In genomic region chrX:43739780-43740463, GRCm38 (mm10) we compare ENCODE assay signal across 21 mouse cellular contexts.
DNase-seq lines count a peak whose midpoint lies in the region; ATAC-seq and TF ChIP-seq lines count a peak whose summit lies in the region.
"Had no signal": no experiment of that assay in that cellular context is flagged by ENCODE, and none has a peak within 500 bp of the region (broad histone marks: within the 10 kb centered on the region; RNA-seq: fewer than 3 reads in every experiment).

No protein-coding gene starts in this region.

- H3K36me3 ChIP-seq in liver, adult 2 months (ENCODE audit: control insufficient read depth, insufficient read depth, low read length), result no peaks in the 10 kb centered on the region
- H3K36me3 ChIP-seq in intestine, embryonic 15.5 days, result no peaks in the 10 kb centered on the region
- no peaks in the 10 kb centered on the region for H3K36me3 ChIP-seq in intestine, postnatal 0 days (ENCODE audit: control insufficient read depth, insufficient read depth)
- H3K36me3 ChIP-seq in stomach, postnatal 0 days (ENCODE audit: control insufficient read depth, insufficient read depth, low read length), result no peaks in the 10 kb centered on the region
- H3K36me3 ChIP-seq: embryonic facial prominence, embryonic 10.5 days; embryonic facial prominence, embryonic 12.5 days; forebrain, embryonic 15.5 days had no signal

- whole genome bisulfite sequencing in liver, adult 2 months, result 41% methylated on average over 4 of the region's 4 CpGs
- WGBS in intestine, embryonic 15.5 days, result 52% methylated on average over 4 of the region's 4 CpGs
- 30% methylated on average over 4 of the region's 4 CpGs for WGBS in intestine, postnatal 0 days
- 51% methylated on average over 4 of the region's 4 CpGs for WGBS in stomach, postnatal 0 days

- no peak overlapping the region for H3K4me3 ChIP-seq in liver, adult 2 months (ENCODE audit: insufficient read depth, low read depth, low read length)
- H3K4me3 ChIP-seq in intestine, embryonic 15.5 days (replicated peaks), result no peak overlapping the region
- H3K4me3 ChIP-seq in intestine, postnatal 0 days (ENCODE audit: low read depth, low read length), result no peak overlapping the region
- no peak overlapping the region for H3K4me3 ChIP-seq in stomach, postnatal 0 days (ENCODE audit: low read depth, low read length)
- H3K4me3 ChIP-seq: embryonic facial prominence, embryonic 10.5 days; embryonic facial prominence, embryonic 12.5 days; forebrain, embryonic 13.5 days; forebrain, embryonic 15.5 days had no signal

- no peaks in the 10 kb centered on the region; the same call in 1 of the 2 replicates for H3K4me1 ChIP-seq in liver, adult 2 months (ENCODE audit: control insufficient read depth, insufficient read depth, low read length)
- H3K4me1 ChIP-seq in intestine, embryonic 15.5 days (replicated peaks), result no peaks in the 10 kb centered on the region
- H3K4me1 ChIP-seq in intestine, postnatal 0 days (replicated peaks; ENCODE audit: control insufficient read depth, insufficient read depth, low read length), result no peaks in the 10 kb centered on the region
- no peaks in the 10 kb centered on the region for H3K4me1 ChIP-seq in stomach, postnatal 0 days (replicated peaks; ENCODE audit: control insufficient read depth, insufficient read depth)
- H3K4me1 ChIP-seq: embryonic facial prominence, embryonic 10.5 days; embryonic facial prominence, embryonic 12.5 days; forebrain, embryonic 13.5 days; forebrain, embryonic 15.5 days had no signal

- TF ChIP-seq POLR2A in liver, adult 2 months (IDR thresholded peaks at IDR 0.05; ENCODE audit: extremely low read depth, insufficient read depth, low read length), result no peak

- peak; percentile 96 for ATAC-seq in intestine, embryonic 15.5 days
- ATAC-seq in intestine, postnatal 0 days, result peak; percentile 96
- no peak for ATAC-seq in stomach, postnatal 0 days (ENCODE audit: low FRiP score, low TSS enrichment)
- ATAC-seq: forebrain, embryonic 13.5 days; forebrain, embryonic 15.5 days had no signal

- no peaks in the 10 kb centered on the region for H3K9me3 ChIP-seq in intestine, embryonic 15.5 days
- no peaks in the 10 kb centered on the region for H3K9me3 ChIP-seq in intestine, postnatal 0 days (ENCODE audit: control insufficient read depth)
- H3K9me3 ChIP-seq in stomach, postnatal 0 days (ENCODE audit: control insufficient read depth, low read length), result no peaks in the 10 kb centered on the region
- H3K9me3 ChIP-seq: embryonic facial prominence, embryonic 12.5 days; forebrain, embryonic 13.5 days; forebrain, embryonic 15.5 days had no signal

- H3K79me2 ChIP-seq in liver, adult 2 months (ENCODE audit: control insufficient read depth, insufficient read depth, low read length), result no peaks in the 10 kb centered on the region

- no peak overlapping the region for H3K27ac ChIP-seq in liver, adult 2 months (replicated peaks; ENCODE audit: insufficient read depth, low read depth, low read length)
- H3K27ac ChIP-seq in intestine, embryonic 15.5 days, result no peak overlapping the region
- peak overlapping the region; percentile 21; the same call in 1 of the 2 replicates for H3K27ac ChIP-seq in intestine, postnatal 0 days (ENCODE audit: low read depth, low read length)
- no peak overlapping the region for H3K27ac ChIP-seq in stomach, postnatal 0 days (replicated peaks)
- H3K27ac ChIP-seq: embryonic facial prominence, embryonic 10.5 days; embryonic facial prominence, embryonic 12.5 days; forebrain, embryonic 13.5 days; forebrain, embryonic 15.5 days had no signal

- H3K4me2 ChIP-seq in intestine, embryonic 15.5 days (replicated peaks), result no peak overlapping the region
- no peak overlapping the region for H3K4me2 ChIP-seq in intestine, postnatal 0 days (replicated peaks; ENCODE audit: low read depth)
- H3K4me2 ChIP-seq in stomach, postnatal 0 days (replicated peaks; ENCODE audit: low read depth), result no peak overlapping the region
- H3K4me2 ChIP-seq: embryonic facial prominence, embryonic 12.5 days; forebrain, embryonic 13.5 days; forebrain, embryonic 15.5 days had no signal

- H3K27me3 ChIP-seq in liver, adult 2 months (ENCODE audit: control insufficient read depth, insufficient read depth, low read length), result no peaks in the 10 kb centered on the region
- no peaks in the 10 kb centered on the region for H3K27me3 ChIP-seq in intestine, embryonic 15.5 days (replicated peaks)
- no peaks in the 10 kb centered on the region for H3K27me3 ChIP-seq in intestine, postnatal 0 days (replicated peaks; ENCODE audit: control insufficient read depth, insufficient read depth, low read length)
- no peaks in the 10 kb centered on the region for H3K27me3 ChIP-seq in stomach, postnatal 0 days (ENCODE audit: control insufficient read depth, insufficient read depth, low read length)
- H3K27me3 ChIP-seq: embryonic facial prominence, embryonic 12.5 days; forebrain, embryonic 13.5 days; forebrain, embryonic 15.5 days had no signal

- no peak overlapping the region for H3K9ac ChIP-seq in liver, adult 2 months (ENCODE audit: low read depth, low read length)
- H3K9ac ChIP-seq in intestine, embryonic 15.5 days, result no peak overlapping the region
- no peak overlapping the region for H3K9ac ChIP-seq in intestine, postnatal 0 days (ENCODE audit: low read depth, low read length)
- H3K9ac ChIP-seq in stomach, postnatal 0 days (ENCODE audit: low read length), result no peak overlapping the region
- H3K9ac ChIP-seq: embryonic facial prominence, embryonic 12.5 days; forebrain, embryonic 13.5 days; forebrain, embryonic 15.5 days had no signal

- DNase-seq in liver, adult 2 months (ENCODE audit: extremely low read depth, low read depth, low spot score), result peak; percentile 14
- no peak for DNase-seq in liver
- DNase-seq in stomach, postnatal 0 days (ENCODE audit: low spot score), result peak; percentile 10
- no peak for DNase-seq in lung, postnatal 14 days
- DNase-seq in B cell, adult 2 months, result no peak
- DNase-seq: adrenal gland, adult 2 months; adrenal gland, postnatal 10 days; adrenal gland, postnatal 25 days; cerebellum, adult 11 months; cerebellum, adult 18-20 months; cerebellum, adult 8-10 months; cerebellum, adult 9-11 months; cerebellum, postnatal 14 days; cerebellum, postnatal 36 days; embryo, embryonic 11 days had no signal

- no peak for TF ChIP-seq EP300 in stomach, postnatal 0 days (optimal IDR thresholded peaks at IDR 0.05)

- no peak for TF ChIP-seq CTCF in liver, adult 2 months (IDR thresholded peaks at IDR 0.05; ENCODE audit: low read depth, low read length)
- no peak for TF ChIP-seq CTCF in intestine, postnatal 0 days (IDR thresholded peaks at IDR 0.05; ENCODE audit: low read depth)
- no peak for TF ChIP-seq CTCF in stomach, postnatal 0 days (IDR thresholded peaks at IDR 0.05; ENCODE audit: low read depth)

Comparison
In these comparisons a context has a peak if more than half of its experiments do, and no peak if none do; other contexts are left out.
1. DNase-seq: peak in liver, adult 2 months (single experiment) and stomach, postnatal 0 days (single experiment); none in liver (single experiment), lung, postnatal 14 days (single experiment) and B cell, adult 2 months (0 of 2).